Mouse (Mus musculus) lung, adult 2 months (tissue): ENCODE measurements around the gene Fam126a.

Experiments
- CTCF ChIP-seq: fragments of 200-500 bp; IDR thresholded peaks from 2 replicates; pipeline ENCODE4 v1.5.1; 2011; ENCODE audit warnings: mild to moderate bottlenecking, low read length, control low read depth; ENCODE audit not compliant: insufficient read depth
- POLR2A ChIP-seq: fragments of 200-500 bp; IDR thresholded peaks from 2 replicates; pipeline ENCODE4 v1.6.1; 2011; ENCODE audit warnings: low read depth, mild to moderate bottlenecking, control low read depth, low read length, borderline replicate concordance; ENCODE audit errors: extremely low read depth

DNA sequence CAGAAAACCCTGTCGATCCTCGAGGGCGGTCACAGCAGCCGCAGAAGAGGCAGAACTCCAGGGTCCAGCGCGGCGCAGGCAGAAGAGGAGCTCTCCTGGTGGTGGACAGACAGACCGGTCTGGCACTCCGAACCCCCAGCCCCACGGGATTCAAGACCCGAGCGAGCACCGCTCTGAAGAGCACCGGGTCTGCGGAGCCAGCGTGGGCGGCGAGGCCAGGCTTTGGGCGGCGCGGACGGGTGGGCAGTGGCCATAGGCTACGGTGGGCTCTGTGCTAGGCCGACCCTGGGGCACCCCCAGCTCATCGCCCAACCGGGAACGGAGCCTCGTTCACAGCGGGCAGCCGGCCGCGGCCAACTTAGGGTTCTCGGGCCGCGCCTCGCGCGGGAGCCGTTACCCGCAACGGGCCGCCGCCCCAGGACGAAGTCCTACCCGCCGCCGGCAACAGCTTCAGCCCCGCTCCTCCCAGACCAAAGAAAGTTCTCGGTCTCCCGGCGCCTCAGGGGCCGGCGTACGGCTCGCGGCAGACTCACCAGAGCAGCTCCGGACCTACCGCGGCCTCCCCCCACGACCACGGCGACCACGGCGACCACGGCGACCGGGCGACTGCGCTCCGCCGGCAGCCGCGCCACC lies 428 bp downstream of the Fam126a start:
- TF ChIP-seq CTCF: no peak
- TF ChIP-seq POLR2A: no peak
